Mouse (Mus musculus) thymus, postnatal 4 days (tissue): ENCODE data around the gene Stox2.

Experiments
- DNase-seq: peaks from one replicate; pipeline ENCODE4 v3.0.0; 2021

The Stox2 gene

DNA sequence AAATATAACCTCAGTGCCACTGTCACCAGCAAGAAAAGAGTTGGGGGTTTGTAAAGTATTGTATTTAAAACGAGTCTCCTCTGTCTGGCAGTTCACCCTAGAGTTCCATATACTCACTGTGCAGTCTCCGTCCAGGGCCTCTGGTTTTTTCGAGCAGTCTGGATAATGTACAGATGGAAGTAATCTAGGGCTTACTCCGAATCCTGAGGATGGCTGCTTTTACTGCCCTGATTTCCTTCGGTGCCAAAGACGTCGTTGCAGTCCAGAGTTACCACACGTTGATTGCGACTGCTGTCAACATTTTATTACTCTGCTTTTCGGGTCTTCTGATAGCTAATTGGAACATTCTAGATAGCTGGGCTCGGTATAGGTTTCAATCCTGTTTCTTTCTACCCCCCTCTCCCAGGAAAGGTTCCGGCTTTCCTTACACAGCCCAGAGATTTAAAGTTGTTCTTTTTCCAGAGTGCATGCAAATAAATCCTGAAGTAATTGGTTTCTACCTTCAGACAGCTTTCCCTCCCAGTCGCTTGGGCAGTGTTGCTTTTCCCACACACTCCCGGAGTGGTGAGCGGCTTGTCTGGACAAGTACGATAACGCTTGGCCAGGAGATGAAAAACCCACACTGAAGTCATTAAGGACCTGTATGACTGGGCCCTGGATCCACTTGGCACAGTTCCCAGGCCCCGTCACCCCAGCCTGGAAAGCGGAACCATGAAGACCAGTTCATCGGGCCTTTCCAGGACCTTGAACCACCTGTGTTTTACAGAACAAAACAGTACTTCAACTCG is 94.1 kb downstream of the Stox2 start:
- DNase-seq = no peak

DNA sequence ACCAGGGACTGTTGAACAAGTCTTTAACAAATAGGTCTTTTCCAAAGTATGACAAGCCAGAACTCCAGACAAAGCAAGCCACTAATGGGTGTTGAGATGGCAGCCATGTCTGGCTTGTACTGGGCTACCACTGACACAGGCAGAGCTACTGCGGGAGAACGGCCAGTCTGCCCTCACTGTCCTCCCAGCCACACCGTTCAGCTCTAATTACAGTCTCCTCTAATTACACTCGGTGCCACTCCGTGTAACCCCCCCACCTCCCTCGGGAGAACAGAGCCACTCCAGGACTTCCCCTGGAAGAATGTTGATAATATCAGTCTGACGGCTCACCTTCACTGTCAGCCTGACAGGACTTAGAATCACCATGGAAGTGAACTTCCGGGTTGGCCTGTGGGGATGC is 97.1 kb downstream of the Stox2 start:
- DNase-seq = no peak

DNA sequence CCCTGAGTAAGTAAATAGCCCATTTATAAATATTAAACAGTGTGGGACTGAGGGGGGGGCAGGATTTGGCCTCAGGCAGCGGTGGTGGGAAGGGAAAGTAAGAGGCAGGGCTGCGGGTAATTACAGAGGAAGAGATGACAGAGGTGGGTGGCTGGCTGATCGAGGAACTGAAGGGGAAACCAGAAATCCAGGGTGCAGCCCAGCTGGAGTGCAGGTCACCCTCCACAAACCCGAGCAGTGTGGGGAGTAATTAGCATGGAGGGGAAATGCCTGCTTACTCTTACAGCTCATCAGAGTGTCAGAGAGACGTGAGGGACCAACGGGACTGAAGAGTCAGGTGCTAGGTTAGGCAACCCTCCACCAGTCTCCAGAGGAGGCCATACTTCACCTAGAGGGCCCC is 98.4 kb downstream of the Stox2 start:
- no peak for DNase-seq

DNA sequence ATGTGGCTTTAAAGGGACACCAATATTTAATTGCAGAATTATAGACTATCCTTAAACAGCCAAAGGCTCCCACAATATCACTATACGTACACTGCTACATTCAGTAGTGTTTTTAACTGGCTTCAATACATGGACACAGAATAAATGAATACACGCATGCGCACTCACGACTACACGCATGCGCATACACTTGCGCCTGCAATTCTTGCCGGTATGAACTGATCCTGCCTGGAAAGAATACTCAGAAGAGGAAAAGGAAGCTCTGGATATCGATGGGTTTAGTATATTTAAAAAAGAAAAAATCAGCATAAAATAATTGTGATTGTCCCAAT is 100.4 kb downstream of the Stox2 start:
- no peak for DNase-seq

DNA sequence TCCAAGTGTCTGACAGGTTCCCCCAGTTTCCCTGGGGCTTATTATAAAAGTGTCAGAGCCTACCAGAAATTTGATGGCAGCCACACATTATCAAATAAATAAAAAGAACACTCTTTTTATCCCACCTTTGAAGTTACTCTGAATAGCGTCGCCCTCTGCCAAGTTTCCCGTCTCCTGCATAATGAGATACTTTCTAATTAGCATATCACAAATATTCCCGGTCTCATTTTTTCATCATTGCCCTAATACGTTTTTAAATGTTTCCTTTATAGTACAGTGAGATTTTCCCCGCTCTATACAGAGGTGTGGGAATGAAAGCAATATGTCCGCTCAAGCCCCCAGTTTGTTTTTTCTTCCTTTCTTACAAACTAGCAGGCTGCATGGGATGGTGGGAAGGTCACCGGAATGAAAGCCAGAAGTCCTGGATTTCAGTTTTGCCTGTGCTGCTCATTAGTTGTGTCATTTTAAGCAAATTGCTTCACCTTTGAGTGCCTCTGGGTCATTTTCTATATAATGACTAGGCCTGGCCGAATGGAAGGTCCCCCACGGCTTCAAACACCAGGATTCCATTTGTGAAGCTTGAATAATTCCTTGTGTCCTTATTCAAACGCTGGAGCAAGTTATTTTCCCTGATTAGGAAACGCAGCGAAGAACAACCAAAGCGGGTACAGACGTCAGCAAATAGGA is 100.9 kb downstream of the Stox2 start:
- DNase-seq = no peak

DNA sequence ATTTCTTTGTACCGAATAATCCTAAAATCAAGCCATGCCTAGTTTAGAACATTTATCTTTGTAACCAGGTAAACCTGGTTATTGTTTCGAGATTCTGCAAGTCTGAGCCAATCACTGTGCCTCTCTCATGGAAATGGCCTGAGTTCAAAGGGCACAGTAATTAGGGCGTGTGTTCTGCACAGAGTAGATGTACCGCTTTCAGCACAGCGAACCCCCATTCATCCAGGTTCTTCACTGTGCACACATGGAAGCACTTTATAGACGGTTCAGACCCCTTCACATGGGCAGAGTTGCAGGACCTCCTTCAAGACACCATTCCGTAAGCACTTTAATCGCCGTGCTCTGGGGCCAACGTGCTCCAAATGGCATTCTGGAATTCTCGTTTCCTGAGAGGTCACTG is 104.7 kb downstream of the Stox2 start:
- DNase-seq = no peak

DNA sequence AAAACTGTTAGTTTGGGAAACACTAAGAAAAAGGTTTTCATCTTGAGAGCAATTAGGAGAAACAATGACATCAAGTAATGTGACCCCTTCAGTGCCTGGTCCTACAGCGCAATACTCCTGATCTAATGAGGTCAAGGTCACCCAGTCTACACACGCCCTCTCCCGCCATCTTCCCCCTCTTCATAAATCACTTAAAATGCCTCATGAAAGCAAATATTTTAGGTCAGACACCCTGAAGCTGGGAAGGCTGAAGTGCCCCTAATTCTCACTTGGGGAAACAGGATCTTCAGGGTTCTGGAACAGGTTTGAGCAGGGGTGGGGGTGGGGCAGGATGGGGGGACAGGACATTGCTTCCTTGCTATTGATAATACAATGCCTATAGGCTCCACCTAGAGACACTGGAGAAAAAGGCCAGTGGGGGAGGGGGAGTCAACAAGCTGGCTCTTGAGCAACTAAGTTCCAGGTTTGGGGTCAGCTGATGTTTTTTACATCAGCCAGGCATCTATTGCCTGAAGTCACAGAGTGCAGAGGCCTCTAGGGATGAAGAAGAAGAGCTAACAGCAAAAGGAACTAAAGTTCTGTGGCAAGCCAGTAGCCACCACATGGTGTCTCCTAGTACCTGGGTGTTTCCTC is 107.4 kb downstream of the Stox2 start:
- DNase-seq = no peak

DNA sequence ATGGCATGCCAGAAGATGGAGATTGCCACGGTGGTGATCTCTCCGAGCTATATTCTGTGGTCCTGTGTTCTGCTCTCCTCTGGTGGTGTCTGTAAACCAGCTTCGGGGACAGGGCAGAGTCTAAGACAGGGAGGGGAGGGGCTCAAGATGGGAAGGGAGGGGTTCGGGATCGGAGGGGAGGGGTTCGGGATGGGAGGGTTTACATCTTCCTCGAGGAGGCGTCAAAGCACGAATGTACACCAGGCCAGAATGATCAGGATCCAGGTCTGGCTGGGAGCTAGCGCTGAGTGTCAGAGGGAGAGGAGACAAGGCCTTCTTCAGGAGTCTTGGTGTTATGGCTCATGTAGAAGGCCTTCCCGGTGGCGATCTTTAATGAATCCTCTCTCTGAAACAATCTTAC is 109.7 kb downstream of the Stox2 start:
- no peak for DNase-seq

DNA sequence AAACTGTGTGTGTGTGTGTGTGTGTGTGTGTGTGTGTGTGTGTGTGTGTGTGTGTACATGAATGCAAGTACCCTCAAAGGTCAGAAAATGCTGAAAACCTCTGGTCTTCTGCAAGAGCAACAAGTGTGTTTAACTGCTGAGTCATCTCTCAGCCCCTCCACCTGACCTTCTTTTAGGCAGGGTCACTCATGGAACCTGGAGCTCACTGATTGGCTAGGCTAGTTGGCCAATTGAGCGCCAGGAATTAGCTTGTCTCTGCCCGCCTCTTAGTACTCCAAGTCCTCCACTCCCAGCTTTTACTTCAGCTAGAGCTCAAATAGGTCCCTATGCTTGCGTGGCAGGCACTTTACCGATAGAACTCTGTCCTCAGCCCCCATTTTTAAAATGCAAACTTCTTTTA is 110.2 kb downstream of the Stox2 start:
- DNase-seq = no peak

DNA sequence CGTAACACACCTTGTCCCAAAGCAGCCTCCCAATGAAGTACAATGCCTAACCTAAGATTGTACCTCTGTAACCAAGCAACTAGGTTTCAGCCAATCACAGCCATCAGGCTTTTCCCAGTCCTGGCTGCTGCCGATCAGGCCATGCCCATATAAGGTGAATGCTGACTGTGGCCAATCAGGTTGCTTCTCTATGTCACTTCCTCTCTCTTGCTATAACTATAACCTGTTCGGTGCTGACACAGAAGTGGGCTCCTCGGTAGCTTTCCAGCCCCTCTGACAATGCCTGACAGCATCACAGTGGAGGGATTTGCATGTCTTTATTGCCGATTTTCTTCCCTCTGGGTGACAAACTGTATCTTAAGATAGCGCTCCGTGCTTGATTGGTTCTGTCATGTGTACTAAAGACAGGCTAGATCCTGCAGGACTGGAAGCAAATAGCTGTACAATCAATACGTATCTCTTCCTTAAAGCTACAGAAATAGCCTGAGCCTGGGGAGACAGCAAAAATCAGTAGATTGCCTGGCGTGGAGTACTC is 111.9 kb downstream of the Stox2 start:
- no peak for DNase-seq

DNA sequence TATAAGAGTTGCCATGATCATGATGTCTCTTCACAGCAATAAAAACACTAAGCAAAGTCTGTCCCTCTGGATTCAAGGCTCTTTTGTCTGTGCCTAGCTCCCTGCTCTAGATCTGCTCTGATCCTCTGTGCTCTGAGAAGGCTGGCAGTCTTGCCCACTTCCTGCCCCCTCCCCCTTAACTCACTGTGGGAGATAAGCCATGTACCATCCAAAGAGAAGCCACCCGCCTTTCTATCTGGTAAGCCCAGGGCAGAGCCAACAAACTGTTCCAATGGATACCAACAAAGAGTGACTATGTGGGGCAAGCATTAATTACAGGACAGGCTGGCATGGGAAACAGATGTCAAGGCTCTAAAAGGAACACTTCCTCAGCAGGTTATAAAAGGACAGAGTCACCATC is 113.2 kb downstream of the Stox2 start:
- peak; percentile 33 for DNase-seq

DNA sequence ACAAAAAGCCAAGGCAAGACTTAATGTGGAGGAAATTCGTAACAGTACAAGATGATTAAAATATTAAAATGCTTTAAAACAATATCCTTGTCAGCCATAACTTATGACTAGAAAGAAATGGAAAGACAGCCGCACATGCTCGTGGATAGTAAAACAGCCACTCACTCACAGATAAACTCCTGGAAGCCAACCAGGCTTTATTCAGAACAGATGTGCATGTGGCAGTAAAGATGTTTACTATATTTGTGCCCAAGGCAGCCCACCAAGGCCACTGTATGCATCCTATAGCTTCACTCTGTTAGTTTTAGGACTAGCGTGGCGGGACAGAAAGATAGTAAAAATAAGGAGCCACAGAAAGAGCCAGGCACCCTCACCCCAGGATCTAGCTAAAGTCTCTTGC is 115.2 kb downstream of the Stox2 start:
- no peak for DNase-seq

DNA sequence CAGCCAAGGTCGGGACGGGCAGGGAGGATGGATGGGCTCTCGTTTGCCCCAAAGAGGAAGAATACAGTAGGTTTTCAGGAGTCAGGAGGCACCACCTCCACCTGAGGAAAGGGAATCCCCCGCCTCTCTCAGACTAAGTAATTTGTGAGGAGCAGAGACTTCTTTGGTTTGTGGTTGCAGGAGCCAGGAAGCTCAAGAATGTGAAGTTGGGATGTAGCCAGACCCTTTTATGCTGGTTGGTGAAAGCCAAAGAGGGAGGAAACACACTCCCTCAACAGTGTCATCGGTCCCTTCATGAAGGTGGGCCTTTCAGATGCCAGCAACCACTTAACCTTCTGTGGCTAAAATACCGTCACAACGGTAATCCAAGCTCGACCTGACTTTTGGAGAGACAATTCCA is 119.8 kb downstream of the Stox2 start:
- DNase-seq = no peak

DNA sequence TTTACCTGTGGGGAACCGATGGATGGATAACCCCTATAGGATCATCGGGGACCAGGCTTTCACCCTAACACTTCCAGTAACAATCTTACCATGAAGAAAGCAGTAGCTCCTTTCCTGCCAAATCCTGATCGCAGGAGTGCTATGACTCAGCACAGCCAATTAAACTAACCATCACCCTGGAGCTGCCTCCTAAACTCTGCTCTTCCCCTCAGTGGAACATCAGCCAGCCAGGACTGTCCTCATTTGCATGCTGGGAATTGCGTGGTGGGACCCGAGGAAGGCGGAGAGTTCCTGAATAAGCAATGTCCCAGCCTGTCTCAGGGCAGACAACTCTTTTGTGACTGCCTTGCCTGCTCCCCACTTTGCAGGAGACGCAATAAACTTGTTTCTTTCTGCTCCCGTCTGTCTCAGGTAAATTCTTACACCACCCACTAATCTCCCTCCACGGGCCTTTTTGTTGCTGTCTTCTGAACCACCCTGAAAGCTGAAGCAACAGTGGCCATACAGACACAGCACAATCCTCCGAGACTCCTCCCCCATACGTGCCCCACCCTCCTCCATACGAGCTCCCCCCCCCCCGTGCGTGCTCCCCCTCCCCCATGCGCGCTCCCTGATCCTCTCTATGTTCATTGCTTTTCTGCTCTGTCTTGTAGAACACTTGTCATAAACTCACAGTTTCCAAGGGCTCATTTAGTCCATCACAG is 121.9 kb downstream of the Stox2 start:
- no peak for DNase-seq

DNA sequence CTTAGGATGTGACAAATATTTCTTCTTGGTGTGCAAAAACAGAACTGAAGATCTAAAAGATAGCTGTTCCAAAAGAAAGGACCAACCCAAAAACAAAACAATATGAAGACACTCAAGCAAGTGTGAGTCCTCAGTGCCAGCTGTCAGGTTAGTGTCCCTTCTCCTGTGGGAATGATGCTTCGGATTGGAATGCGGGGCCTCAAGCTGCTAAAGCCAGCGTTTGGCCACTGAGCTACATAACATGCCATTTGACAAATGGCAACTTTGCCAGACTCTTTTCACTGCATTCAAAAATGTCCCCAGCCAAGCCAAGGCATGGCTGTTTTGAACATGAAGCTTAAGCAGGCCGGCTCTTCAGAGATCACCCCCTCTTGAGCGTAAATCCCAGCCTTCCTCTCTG is 124.9 kb downstream of the Stox2 start:
- DNase-seq = no peak

DNA sequence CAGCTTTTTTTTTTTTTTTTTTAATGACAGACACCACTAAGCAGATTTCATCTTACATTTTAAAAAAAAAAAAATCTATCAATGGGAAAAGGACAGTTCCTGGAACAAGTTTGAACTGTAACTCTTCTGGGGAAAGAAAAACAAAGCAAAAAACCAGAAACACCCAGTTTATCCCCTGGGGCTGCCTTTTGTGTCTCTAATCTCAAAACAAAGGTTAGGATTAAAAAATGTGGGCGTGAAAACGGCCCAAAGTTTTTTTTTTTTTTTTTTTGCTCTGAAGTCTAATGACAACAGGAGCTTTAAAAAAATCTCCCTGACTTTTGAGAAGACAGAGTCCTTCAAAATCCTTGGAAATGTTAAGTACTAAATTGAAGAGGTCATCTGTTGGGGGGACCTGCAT is 125.5 kb downstream of the Stox2 start:
- DNase-seq = no peak

DNA sequence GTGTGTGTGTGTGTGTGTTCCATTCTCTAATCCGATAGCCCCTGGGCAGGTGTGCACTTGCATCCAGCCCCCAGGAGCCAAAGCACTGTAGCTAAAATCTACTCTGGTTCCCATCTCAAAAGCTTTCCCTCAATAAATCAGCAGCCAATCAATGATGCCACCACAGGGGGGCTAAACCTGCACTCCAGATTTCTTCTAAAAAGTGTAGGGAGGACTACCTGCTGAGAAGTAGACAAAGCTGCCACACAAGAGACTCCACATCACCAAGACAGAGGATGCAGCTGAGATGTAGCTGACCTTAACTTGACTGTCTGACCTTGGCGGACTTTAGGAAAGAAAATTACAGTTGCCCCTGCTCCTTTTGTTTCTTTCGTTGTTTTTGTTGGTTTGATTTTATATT is 127.7 kb downstream of the Stox2 start:
- DNase-seq = no peak

DNA sequence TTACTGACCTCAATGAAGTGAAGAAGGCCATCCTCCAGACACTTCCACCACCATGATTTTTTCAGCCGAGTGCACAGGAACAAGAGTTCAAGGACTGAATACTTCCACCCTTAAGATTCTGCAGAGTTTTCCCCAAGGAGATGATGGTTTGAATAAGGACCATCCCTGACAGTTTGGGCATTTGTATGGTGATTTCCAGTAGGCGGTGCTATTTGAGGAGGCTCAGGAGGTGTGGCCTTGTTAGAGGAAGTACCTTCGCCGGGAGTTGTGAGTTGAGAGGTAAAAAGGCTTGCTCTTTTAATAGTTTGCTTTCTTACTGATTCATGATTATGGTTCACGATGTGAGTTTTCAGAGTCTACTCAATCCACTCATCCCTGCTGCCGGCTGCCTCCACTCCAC is 138.0 kb downstream of the Stox2 start:
- no peak for DNase-seq

DNA sequence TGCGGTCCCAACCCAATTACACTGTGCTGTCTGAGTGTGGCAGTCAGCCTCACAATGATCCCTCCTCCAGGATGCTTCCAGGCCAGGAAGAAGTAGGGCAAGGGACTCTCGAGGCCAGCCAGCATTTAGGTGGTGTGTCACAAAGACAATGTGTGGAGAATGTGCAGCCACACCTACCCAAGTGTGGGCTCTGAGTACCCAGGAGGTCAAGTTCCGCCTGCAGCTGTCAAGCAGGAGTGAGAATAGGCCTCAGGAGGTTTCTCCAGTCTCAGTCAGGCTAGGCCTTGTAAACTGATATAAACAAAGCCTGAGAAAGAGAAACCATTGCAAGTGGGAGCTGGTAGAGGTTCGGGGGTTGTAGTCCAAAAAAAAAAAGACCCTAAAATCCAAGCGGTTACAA is 139.8 kb downstream of the Stox2 start:
- no peak for DNase-seq

DNA sequence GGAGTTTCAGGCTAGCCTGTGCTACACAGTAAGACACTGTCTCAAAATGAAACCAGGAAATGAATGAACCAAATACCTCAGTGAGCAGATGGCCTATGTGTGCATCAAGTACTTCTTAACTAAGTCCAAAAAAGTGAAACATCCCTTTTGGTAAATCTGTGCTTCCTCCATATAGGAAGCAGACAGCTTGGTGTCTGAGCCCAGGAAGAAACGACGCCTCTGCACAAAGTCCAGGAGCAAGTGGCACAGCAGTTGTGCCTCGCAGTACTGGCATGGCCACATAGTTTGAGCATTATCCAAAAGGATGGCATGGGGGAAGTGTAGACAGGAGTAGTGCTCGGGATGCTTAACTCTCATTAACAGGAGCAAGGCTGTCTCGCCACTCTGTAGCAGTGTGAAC is 140.3 kb downstream of the Stox2 start:
- no peak for DNase-seq

DNA sequence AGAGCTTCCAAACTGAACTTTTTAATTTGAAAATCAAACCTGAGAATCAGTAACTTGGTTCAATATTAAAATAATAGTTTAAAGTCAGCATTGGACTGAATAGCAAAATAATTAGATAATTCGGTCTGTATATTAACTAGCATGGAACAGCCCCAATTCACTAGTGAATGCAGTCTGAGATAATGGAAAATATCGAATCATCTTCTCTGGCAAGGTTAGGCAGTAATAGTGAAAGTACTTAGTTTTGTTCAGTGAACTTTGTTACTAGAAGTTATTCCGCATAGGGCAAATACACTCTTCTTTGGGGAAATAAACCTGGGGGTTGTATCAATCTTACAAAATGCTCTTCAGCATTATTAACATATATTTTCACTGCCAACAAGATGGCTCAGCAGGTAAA is 147.7 kb downstream of the Stox2 start:
- DNase-seq = no peak

DNA sequence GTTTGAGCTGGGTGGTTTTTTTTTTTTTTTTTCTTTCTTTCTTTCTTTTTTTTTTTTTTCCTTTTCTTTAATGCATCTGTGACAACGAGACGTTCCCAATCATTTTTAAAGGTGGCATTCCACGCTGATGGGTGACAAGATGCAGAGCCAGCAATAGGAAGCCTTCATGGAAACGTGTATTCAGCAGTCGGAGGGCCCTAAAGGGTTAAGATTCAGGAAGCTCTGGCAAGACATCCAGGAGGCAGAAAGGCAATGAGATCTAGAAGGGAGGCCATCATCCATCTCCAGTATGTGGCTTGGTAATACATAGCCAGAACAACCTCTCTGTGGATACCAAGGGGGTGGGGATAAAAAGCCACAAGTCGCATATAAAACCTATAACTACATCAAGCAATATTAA is 156.5 kb downstream of the Stox2 start:
- no peak for DNase-seq

DNA sequence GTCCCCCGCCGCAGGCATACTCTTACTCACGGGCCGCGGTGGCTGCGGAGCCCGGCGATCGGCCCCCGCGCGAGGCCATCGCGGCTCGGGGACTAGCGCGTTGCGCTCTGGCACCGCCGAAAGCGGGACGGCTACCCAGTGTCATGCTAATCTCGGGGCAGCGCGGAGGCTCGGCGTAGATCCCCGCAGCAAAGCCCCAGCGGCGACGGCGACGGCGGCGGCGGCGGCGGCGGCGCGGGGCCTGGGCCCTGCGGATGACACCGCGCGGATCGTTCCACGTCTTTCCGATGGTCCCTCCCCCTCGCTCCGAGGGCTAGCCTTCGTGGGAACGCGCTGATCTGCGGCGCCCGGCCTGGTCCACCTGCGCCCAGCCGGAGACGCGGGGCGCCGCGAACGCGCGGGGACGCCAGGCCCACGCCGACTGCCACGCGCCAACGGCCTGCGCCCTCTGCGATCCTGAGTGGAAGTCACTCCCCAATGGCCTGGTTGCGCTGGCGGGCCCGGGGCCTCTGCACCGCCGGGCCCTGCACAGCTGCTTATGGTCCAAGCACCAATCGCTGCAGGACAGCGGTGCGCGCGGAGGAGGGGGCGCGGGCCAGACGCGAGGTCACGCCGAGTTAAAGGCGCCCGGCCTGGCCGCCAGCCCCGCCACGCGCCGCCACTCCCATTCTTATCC is 157.2 kb downstream of the Stox2 start:
- DNase-seq = peak; percentile 30
